Mouse (Mus musculus) heart, postnatal 0 days (tissue): ENCODE data around the gene Olfr695.

Experiments used
- CTCF ChIP-seq: IDR thresholded peaks from 2 replicates; pipeline ENCODE4 v1.5.1; 2016; ENCODE audit warnings: antibody characterized with exemption, control low read depth, low read depth
- EP300 ChIP-seq: IDR thresholded peaks from 2 replicates; pipeline ENCODE4 v1.6.1; 2016; ENCODE audit warnings: antibody characterized with exemption, low read depth

GRCm38 (mm10) chr7:106696891-106697290 lies 19.3 kb downstream of the Olfr695 start:
- no peak for TF ChIP-seq CTCF
- TF ChIP-seq EP300: no peak
